Mouse (Mus musculus): ENCODE results near the gene Larp7.

Larp7 gene

DNA sequence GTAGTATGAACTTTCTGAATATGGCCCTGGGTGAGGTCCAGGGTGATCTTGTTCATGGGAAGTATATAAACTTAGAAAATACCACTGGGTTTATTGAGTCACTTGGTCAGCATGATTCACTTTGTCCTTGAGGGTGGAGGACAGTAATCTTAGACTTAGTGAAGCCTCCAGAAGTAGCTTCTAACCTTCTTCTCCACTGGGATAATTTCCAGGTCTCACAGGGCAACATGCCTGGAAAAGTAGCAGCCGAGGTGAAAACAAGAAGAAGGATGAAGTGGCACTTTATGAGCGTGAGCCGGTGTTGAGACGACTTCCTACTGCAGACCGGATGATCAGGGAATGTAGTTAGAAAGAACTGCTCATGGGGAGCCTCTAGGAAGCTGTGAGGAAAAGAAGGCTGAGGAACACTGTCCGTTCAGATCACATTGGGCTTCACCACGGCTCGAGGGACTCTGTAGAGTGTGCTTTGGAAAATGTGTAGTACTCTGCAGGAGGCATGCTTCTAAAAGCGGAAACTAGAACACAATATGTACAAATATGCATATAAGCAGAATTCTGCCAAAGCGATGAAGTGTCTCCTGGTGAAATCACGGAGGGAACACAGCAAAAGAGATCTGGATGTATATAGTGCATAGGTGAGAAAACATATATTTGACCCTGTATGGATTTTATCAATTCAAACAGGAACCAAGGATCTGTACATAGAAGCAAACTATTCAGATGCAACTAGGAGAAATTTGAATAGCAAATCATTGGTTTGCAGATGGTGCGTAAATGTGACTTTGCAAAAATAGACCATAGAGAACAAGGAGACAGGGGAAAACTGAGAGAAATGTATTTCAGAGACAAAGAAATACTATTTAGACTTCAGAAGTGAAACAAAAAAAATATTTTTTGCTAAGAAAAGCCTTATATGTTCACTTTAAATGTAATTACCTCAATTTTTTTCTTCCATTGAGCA, 41.1 kb downstream of the Larp7 start:
- no peak for DNase-seq (ENCODE audit: low read depth, low spot score)

DNA sequence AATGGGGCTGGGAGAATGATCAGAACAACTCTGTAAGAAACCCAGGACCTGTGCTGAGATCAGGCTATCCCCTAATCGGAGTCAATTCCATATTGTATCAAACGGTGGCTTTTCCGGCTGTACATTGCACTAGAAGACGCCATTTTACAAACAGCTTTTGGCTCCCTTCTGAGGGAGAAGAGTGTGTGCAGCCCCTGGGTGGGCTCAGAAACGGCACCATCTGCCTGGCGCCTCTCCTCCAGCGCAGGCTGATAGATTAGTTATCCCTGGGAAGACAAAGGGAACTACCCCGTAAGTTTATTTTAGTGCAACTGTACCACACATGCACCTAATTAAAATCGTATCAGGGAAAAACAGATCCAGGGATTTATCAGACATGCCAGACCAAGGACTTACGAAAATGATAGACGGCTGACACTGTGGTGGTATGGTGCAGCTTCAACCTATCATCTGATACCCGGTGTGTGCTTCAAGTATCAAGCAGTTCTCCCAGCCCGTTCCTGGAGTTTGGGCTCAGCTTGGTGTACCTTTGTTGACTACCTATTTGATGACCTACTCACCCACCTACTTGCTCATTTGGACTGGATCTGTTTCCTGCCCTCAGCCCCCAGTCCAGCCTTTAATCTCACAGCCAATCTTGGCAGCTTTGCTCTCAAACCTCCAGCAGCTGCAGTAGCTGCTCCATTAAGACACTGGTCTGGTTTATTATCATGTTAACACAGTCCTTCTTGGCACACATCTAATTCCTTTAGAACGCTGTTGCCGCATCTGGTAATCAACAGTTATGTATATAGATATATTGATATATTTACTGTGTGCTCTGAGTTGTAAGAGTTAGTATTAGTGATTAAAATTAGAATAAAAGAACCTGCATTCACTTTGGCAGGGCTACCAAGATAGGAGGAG, 45.0 kb downstream of the Larp7 start:
- DNase-seq (ENCODE audit: low read depth, low spot score), result no peak

DNA sequence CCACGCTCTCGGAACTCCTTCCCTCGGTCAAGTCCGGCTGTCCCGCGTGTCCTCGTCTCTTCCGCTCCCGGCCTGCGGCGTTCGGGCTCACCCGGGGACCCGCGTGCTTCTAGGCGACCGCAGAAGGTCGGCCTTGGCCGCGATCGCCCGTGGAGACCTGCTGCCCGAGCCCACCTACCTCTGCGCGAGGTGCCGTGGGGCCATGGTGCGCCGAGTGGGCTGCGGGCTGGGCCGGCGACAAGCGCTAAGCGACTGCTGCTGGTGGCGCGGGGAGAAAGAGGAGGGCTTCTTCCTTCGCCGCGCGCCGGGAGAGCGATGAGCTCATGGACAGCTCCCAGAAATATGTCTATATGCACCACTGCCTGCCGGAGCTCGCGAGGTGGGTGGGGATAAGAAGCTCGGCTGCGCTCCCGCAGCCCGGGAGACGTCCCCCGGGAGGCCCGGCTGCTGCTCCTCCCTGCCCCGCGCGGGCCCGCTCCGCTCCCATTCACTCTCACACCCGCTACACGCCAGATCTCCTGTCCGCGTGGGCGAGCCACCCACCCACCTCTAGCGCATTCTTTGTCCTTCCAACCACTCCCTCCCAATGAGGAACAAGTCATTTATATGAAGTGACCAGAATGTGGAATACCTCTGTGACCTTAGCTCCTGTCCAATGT, 54.3 kb downstream of the Larp7 start, which contains the start of gene Ank2:
Ank2 (minus strand) TSS at position 609 of the 659 bp plus-strand sequence.
- no peak for DNase-seq (ENCODE audit: low read depth, low spot score)

DNA sequence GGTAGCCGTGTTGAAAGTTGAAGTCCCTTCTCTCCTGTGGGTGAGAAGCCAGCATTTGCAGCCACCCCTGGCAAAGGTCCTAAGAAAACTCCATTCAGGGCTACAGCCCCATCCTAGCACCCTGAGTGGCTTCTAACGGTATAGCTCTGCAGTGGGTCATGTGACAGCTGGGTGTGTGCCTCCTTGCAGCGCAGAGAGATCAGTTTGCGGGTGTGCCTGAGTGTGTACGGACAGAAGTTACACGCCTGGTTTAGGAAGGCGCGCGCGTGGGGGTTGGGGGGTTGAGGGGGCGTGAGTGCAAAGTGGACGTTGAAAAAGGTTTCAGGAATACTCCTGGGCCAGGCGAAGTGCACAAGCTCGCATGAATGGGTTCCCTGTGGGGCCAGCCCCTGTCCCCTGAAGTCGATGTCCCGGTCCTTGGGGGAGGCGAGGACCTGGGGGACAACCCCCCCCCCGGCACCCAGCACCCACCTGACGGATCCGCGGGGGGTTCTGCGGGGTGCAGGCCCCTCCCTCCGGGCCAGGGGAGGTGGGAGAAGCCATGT, 54.9 kb downstream of the Larp7 start:
- no peak for DNase-seq (ENCODE audit: low read depth, low spot score)

DNA sequence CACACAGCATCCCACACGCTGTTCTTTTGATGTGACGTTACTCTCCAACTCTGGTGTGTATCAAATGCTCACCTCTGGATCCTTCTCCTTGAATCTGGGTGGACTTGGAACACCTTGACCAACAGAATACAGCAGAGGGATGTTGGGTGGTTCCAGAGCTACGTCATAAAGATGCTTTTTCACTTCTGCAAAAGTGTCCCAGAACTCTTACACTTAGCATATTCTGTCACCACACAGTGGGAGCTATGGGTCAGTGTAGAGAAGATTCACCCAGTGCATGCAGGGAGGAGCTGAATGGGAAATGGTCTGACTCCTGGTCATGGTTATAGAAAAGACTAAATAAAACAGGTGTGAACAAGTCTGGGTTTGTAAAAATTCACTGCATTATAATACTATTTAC, 60.5 kb downstream of the Larp7 start:
- DNase-seq (ENCODE audit: low read depth, low spot score), result no peak

DNA sequence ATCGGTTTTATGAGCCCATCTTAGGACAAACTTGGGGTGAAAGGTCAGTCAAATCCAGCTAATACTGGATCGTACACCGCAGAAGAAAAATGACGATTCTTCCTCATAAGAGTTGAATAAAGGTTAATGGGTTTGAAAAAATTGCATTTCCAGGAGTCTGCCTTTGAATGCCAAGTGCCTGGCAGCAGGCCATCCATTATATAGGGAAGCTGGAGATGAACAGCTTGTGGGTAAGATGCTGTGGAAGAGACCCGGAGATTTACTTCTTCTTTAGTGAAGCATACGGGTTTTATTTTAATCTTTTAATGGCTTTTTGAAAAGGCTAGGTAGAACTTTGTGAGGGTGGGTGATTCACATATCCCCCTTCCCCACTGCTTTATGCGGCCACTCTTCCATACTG, 65.8 kb downstream of the Larp7 start:
- no peak for DNase-seq (ENCODE audit: low read depth, low spot score)

Data from c-Kit-negative CD71-positive TER-119-positive erythroid progenitor cells, embryonic 14.5 days (primary cell).